Mouse (Mus musculus) adrenal gland, postnatal 10 days (tissue): ENCODE measurements around the gene Rpa2. TPM values are rescaled to one million over a fixed set of nuclear protein-coding genes. Genes with fewer than 3 reads are reported as not detected.

Source experiments
- DNase-seq: peaks from one replicate; pipeline ENCODE4 v3.0.0; 2021; ENCODE audit warnings: mixed read lengths
- total RNA-seq, 2 experiments: library from RNA; stranded (reverse); gene quantifications; 2 replicates each; pipeline ENCODE4 v1.2.3; 2021

The Rpa2 gene
- total RNA-seq, 2 experiments from 2014 or later: 17.6 to 23.2 TPM

DNA sequence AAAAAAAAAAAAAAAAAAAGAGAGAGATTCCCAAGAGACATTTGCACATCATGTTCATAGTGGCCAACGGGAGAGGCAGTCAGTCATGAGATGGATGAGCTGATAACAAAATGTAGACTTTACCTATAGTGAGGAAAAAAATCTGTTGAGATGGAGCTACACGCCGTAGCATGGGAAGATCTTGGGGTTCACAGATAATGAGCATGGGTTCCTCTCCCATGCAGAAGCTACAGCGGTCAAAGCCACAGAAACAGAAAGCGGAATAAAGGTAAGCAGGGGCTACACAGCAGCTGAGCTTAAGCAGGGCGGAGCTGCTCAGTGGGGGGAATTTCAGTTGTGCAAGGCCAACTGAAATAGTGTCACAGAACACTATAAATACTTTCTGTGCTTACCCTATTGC, 36.2 kb downstream of the Rpa2 start:
- DNase-seq: no peak

GRCm38 (mm10) chr4:132805146-132805545, 37.0 kb downstream of the Rpa2 start:
- DNase-seq: no peak

DNA sequence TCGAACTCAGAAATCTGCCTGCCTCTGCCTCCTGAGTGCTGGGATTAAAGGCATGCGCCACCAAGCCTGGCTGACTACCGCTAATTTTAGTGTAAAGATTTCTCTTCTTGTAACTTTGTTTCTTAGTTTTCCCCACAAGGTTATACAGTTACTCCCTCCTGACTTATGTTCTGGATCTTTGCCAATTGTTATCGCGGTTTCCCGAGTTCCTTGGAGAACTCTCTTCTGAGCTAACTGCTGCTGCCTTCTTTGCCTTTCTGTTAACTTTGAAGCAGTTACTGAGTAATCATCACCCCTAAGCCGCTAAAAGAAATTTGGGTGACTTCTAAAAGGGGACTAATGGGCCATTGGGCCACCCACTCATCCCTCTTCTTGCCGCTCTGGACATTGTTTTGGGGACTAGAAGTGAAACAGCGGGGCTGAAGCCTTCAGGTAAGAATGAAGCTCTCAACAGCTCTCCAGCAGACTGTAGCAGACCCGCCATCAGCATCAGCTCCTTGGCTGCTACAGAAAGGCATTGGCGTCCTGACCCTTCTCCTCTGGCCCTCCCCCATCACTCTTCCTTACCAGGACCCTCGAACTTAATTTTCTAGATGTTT, 37.6 kb downstream of the Rpa2 start:
- no peak for DNase-seq

DNA sequence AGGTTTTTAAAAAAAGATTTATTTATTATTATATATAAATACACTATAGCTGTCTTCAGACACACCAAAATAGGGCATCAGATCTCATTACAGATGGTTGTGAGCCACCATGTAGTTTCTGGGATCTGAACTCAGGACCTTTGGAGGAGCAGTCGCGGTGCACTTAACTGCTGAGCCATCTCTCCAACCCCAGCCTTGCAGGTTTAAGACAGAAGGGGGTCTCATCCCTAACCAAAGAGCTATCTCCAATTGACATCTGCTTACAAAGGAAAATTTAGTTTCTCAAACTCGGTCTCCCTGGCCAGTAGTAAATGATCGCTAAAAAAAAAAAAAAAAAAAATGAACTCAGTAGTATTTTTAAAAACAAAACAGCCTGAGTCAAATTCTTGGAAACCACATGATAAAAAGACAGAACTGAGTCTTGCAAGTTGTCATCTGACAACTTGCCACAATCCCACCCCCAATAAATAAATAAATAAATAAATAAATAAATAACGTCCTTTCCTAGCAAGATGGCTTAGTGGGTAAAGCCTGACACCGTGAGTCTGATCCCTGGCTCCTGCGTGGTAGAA, 38.6 kb downstream of the Rpa2 start:
- DNase-seq: no peak

- DNase-seq: no peak
Observed at GRCm38 (mm10) chr4:132807771-132808641, 39.9 kb downstream of the Rpa2 start.

DNA sequence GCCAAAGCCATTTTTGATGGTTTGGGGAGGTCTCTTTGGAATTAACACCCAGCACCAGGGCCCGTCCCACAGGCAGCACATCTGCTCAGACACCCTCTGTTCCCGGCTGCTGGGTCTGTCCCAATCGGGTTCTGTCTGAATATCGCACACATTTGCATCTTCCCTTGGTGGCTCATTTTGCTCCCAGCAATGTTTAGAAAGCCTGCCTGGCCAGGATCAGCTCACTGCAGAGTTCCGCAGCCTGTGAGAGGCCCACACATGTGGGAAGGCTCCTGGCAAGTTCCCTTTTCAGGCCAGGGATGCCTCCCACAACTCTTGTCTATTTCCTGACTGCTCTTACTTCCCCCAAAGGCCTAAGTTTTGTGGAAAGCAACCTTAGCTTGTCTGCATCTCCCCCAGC, 41.5 kb downstream of the Rpa2 start:
- no peak for DNase-seq

GRCm38 (mm10) chr4:132816404-132816803, 48.3 kb downstream of the Rpa2 start:
- DNase-seq: no peak

DNA sequence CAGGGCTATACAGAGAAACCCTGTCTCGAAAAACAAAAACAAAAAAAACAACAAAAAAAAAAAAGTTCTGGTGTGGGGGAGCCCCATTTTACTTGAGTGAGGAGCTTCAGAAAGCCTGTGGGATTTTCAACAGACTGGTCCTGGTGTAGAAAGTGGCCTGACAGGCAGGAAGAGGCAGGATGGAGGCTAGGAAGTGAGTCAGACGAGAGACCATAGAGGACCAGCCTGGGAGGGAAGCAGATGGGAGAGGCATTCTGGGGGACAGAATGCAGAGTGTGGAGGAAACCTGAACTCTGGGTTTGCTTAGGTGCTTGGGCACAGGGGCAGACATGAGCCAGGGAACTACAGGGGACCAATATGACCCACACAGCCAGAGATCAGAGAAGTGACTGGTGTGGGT, 48.7 kb downstream of the Rpa2 start:
- no peak for DNase-seq

DNA sequence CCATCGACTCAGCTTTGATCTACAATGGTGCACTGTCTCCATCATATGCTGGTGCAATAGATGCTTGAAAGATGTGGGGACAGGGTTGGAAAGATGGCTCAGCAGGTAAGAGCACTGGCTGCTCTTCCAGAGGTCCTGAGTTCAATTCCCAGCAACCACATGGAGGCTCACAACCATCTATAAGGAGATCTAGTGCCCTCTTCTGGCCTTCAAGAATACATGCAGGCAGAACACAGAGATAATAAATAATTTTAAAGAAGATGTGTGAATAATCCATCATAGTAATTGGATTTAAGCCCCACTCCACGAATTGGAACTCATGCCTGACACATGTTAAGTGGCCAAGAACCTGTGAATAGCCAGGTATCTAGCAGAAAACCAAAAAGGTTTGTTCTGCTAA, 50.3 kb downstream of the Rpa2 start:
- DNase-seq: no peak

GRCm38 (mm10) chr4:132823614-132824366, 55.7 kb downstream of the Rpa2 start:
- DNase-seq: peak; percentile 84

Other genes with a start within 250 kb of the Rpa2 start
- 100 to 1,000 TPM; 311 to 337 TPM for gene Atpif1, start 234.7 kb upstream of the Rpa2 start, total RNA-seq
- gene Dnajc8, start 232.8 kb upstream of the Rpa2 start, total RNA-seq: 10 to 100 TPM; 73.9 to 87.0 TPM
- 1 to 10 TPM; 1.9 to 2.3 TPM for gene Ptafr, start 204.3 kb upstream of the Rpa2 start, total RNA-seq
- gene Eya3, start 129.3 kb upstream of the Rpa2 start, total RNA-seq: 10 to 100 TPM; 22.5 to 24.9 TPM
- 1 to 10 TPM; 3.5 to 3.8 TPM for gene Xkr8, start 35.8 kb upstream of the Rpa2 start, total RNA-seq
- 1 to 10 TPM; 1.2 to 1.3 TPM for gene Smpdl3b, start 11.1 kb upstream of the Rpa2 start, total RNA-seq
- 1 to 10 TPM; 3.5 to 5.6 TPM for gene Themis2, start 28.1 kb downstream of the Rpa2 start, total RNA-seq
- gene Ppp1r8, start 74.8 kb downstream of the Rpa2 start, total RNA-seq: 10 to 100 TPM; 41.6 to 44.6 TPM
- 10 to 100 TPM; 52.0 to 53.2 TPM for gene Stx12, start 116.2 kb downstream of the Rpa2 start, total RNA-seq
- 10 to 100 TPM; 36.9 to 37.0 TPM for gene Fam76a, start 154.2 kb downstream of the Rpa2 start, total RNA-seq
- gene Fgr, start 205.8 kb downstream of the Rpa2 start, total RNA-seq: 1 to 10 TPM; 1.3 to 1.6 TPM
- 10 to 100 TPM; 50.8 to 74.3 TPM for gene Ahdc1, start 242.9 kb downstream of the Rpa2 start, total RNA-seq